Mouse (Mus musculus): Measurements from ENCODE around the gene Rgs7bp. TPM values are rescaled to one million over a fixed set of nuclear protein-coding genes. Genes with fewer than 3 reads are reported as not detected.
A peak's percentile ranks its signal among the peaks of the same experiment; 100 is the strongest.

Gene Rgs7bp
- 100 to 1,000 TPM; 133 to 138 TPM for total RNA-seq (2021)
- long read RNA-seq, experiment 1, full-length matches to known transcripts, result 81 of 111 reads
- long read RNA-seq, experiment 1, partial matches to known transcripts, result 7 of 111 reads
- long read RNA-seq, experiment 1, other reads (novel, unspliced or antisense), result 23 of 111 reads
- long read RNA-seq, experiment 2, full-length matches to known transcripts, result 47 of 64 reads
- long read RNA-seq, experiment 2, partial matches to known transcripts, result 1 of 64 reads
- long read RNA-seq, experiment 2, other reads (novel, unspliced or antisense), result 16 of 64 reads

GRCm38 (mm10) chr13:105054181-105054940 is at the start of gene Rgs7bp:
Gene Rgs7bp, minus strand, starts transcription at chr13:105054930.
- peak; percentile 83 to 86 for DNase-seq (ENCODE audit: low spot score in 2 of 2)
- intact Hi-C loops (cut with DNase I), result loop anchor here (5.0 kb wide), 3 partner anchors 92 to 168 kb away; no protein-coding TSS in a partner anchor

GRCm38 (mm10) chr13:105104385-105104784 is 49.7 kb upstream of the Rgs7bp start:
- intact Hi-C loops (cut with DNase I), result no loop called here
- no peak for DNase-seq (ENCODE audit: low spot score in 2 of 2)

GRCm38 (mm10) chr13:105100705-105101104 is 46.0 kb upstream of the Rgs7bp start:
- intact Hi-C loops (cut with DNase I), result no loop called here
- DNase-seq (ENCODE audit: low spot score in 2 of 2), result no peak

- intact Hi-C loops (cut with DNase I), result no loop called here
- DNase-seq (ENCODE audit: low spot score in 2 of 2), result no peak
These were observed 41.6 kb upstream of the Rgs7bp start for GRCm38 (mm10) chr13:105096316-105096715.

- intact Hi-C loops (cut with DNase I), result no loop called here
- peak in 1 of 2 experiments; percentile 9 for DNase-seq (ENCODE audit: low spot score in 2 of 2)
These were observed 34.5 kb upstream of the Rgs7bp start for GRCm38 (mm10) chr13:105089276-105089675.

GRCm38 (mm10) chr13:105081862-105082261 is 27.1 kb upstream of the Rgs7bp start, which contains the start of gene 4933425L06Rik:
Gene 4933425L06Rik, plus strand, starts transcription at chr13:105082122.
- intact Hi-C loops (cut with DNase I), result no loop called here
- DNase-seq (ENCODE audit: low spot score in 2 of 2), result no peak

- intact Hi-C loops (cut with DNase I), result no loop called here
- DNase-seq (ENCODE audit: low spot score in 2 of 2), result no peak
These were observed 12.4 kb upstream of the Rgs7bp start for GRCm38 (mm10) chr13:105066890-105067845.

- no peak for DNase-seq (ENCODE audit: low spot score in 2 of 2)
- intact Hi-C loops (cut with DNase I), result no loop called here
These were observed 11.4 kb upstream of the Rgs7bp start for GRCm38 (mm10) chr13:105066119-105066518.

GRCm38 (mm10) chr13:105055374-105055773 is 644 bp upstream of the Rgs7bp start:
- no peak for DNase-seq (ENCODE audit: low spot score in 2 of 2)
- intact Hi-C loops (cut with DNase I), result no loop called here

GRCm38 (mm10) chr13:105054941-105055309 is 195 bp upstream of the Rgs7bp start:
- intact Hi-C loops (cut with DNase I), result loop anchor here (5.0 kb wide), 3 partner anchors 93 to 167 kb away; no protein-coding TSS in a partner anchor
- no peak for DNase-seq (ENCODE audit: low spot score in 2 of 2)

- intact Hi-C loops (cut with DNase I), result loop anchor here (5.0 kb wide), 3 partner anchors 91 to 169 kb away; no protein-coding TSS in a partner anchor
These were observed 1.1 kb downstream of the Rgs7bp start for GRCm38 (mm10) chr13:105053618-105054017.

GRCm38 (mm10) chr13:105051432-105051831 is 3.3 kb downstream of the Rgs7bp start:
- peak; percentile 41 to 62 for DNase-seq (ENCODE audit: low spot score in 2 of 2)
- intact Hi-C loops (cut with DNase I), result loop anchor here (5.0 kb wide), 3 partner anchors 89 to 171 kb away; no protein-coding TSS in a partner anchor

More at GRCm38 (mm10) chr13:105053618-105054017, 1.1 kb downstream of the Rgs7bp start:
- DNase-seq (ENCODE audit: low spot score in 2 of 2), result peak; percentile 48 to 58

GRCm38 (mm10) chr13:105048662-105049061 is 6.1 kb downstream of the Rgs7bp start:
- DNase-seq (ENCODE audit: low spot score in 2 of 2), result no peak
- intact Hi-C loops (cut with DNase I), result no loop called here

GRCm38 (mm10) chr13:105047377-105047776 is 7.4 kb downstream of the Rgs7bp start:
- intact Hi-C loops (cut with DNase I), result no loop called here

GRCm38 (mm10) chr13:105043882-105044281 is 10.8 kb downstream of the Rgs7bp start:
- intact Hi-C loops (cut with DNase I), result no loop called here
- DNase-seq (ENCODE audit: low spot score in 2 of 2), result no peak

More at GRCm38 (mm10) chr13:105047377-105047776, 7.4 kb downstream of the Rgs7bp start:
- no peak for DNase-seq (ENCODE audit: low spot score in 2 of 2)

GRCm38 (mm10) chr13:105038334-105038733 is 16.4 kb downstream of the Rgs7bp start:
- no peak for DNase-seq (ENCODE audit: low spot score in 2 of 2)
- intact Hi-C loops (cut with DNase I), result loop anchor here (5.0 kb wide), 1 partner anchor 76 kb away; no protein-coding TSS in a partner anchor

GRCm38 (mm10) chr13:105037816-105038215 is 16.9 kb downstream of the Rgs7bp start:
- intact Hi-C loops (cut with DNase I), result loop anchor here (5.0 kb wide), 1 partner anchor 76 kb away; no protein-coding TSS in a partner anchor
- peak; percentile 51 to 52 for DNase-seq (ENCODE audit: low spot score in 2 of 2)

GRCm38 (mm10) chr13:105031882-105032281 is 22.8 kb downstream of the Rgs7bp start:
- no peak for DNase-seq (ENCODE audit: low spot score in 2 of 2)
- intact Hi-C loops (cut with DNase I), result no loop called here

GRCm38 (mm10) chr13:105028276-105028675 is 26.5 kb downstream of the Rgs7bp start:
- intact Hi-C loops (cut with DNase I), result no loop called here
- DNase-seq (ENCODE audit: low spot score in 2 of 2), result no peak

Measured in left cerebral cortex, postnatal 14 days (tissue).